6 mouse cellular contexts compared by ENCODE assay signal in the genomic region with DNA sequence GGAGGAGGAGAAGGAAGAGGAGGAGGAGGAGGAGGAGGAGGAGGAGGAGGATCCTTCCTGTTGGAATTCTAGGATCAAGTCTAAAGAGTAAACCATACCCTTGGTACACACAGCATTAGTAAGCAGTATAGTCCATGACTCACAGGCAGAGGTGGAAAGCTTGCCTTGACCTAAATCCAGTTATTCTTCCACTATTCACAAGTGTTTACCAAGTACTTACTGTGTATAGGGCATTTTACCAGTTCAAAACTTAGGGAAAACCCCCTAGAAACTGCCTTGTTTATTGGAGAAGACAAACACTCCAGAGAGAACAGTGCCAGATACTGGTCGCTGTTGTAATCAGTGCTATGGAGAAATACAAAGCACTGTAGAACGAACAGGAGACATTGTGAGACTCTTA.
"Had no signal": no experiment of that assay in that cellular context is flagged by ENCODE, and none has a peak within 500 bp of the region (broad histone marks: within the 10 kb centered on the region; RNA-seq: fewer than 3 reads in every experiment).

No protein-coding gene starts in this region.

- DNase-seq: liver, postnatal 0 days; lung, embryonic 14.5 days; right cerebral cortex, postnatal 14 days; thymus, adult 2 months; thymus, postnatal 25 days; thymus, postnatal 4 days had no signal
